Mouse (Mus musculus) brain, embryonic 14.5 days (tissue): ENCODE results near the gene Glis3.

Source experiments
- CTCF ChIP-seq: fragments of 200-500 bp; IDR thresholded peaks from 2 replicates; pipeline ENCODE4 v1.5.1; 2012; ENCODE audit warnings: inconsistent platforms, mild to moderate bottlenecking, moderate library complexity, borderline replicate concordance; ENCODE audit not compliant: insufficient read depth, insufficient read length; ENCODE audit errors: extremely low read depth
- POLR2A ChIP-seq: fragments of 200-500 bp; IDR thresholded peaks from 2 replicates; pipeline ENCODE4 v1.6.1; 2012; ENCODE audit warnings: mild to moderate bottlenecking, inconsistent platforms, borderline replicate concordance; ENCODE audit not compliant: poor library complexity, insufficient read depth, insufficient read length, severe bottlenecking; ENCODE audit errors: extremely low read depth

DNA sequence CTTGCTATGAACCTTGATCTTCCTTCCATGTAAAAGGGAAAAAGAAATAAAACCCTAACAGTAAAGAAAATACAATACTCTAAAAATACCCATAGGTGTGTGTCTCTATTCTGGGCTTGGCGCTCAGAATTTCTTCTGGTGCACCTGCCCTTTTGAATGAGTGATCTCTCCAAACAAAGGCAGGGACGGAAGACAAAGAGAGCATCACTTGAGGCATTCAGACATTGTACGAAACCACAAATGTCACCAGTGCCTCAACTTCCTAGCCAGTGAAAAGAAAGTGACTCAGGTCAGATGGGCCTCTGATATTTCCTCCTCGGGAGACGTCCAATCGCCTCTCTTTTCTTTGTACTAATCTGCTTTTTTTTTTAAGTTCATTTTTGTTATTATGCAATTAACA is 201.8 kb downstream of the Glis3 start:
- no peak for TF ChIP-seq POLR2A
- TF ChIP-seq CTCF, result no peak
